Mouse (Mus musculus): ENCODE measurements around the gene Trim10.
A peak's percentile ranks its signal among the peaks of the same experiment; 100 is the strongest.

The Trim10 gene

DNA sequence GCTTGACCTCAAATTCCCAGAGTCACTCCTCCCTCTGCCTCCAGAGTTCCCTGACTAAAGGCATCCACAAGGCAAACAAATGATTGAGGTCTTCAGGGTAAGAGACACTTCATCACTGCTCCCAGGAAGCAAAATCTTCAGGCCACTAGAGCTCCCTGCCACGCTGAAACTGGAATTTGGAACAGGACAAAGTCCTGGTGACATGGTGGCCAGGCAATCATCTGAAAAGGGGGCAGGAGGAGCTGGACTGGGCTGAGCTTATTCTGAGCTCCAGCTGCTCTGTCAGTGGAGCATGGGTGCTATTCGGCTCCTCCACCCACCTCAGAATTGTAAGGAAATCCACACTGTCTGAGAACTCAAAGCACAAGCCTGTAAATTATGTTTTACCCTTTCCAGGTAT, 42.7 kb downstream of the Trim10 start:
- no peak for DNase-seq (ENCODE audit: low spot score in 2 of 2)

DNA sequence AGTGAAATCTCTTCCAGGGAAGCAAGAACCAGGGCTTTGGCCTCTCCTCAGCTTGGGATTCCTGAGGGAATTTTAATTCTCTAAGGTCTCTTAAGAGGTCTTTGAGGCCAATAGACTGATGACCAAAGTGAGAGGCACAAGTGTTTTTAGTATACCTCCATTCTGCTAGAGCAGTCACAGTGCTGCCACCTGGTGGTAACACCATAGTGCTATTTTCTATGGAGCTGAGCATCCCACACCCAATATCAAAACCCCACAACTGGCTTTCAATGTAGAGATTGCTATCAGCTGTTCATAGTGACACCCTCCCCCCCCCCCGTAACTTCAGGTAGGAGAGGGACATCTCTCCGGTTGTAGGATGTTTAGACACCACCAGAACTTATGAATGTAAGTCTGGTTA, 44.7 kb downstream of the Trim10 start:
- peak; percentile 51 to 59 for DNase-seq (ENCODE audit: low spot score in 2 of 2)

DNA sequence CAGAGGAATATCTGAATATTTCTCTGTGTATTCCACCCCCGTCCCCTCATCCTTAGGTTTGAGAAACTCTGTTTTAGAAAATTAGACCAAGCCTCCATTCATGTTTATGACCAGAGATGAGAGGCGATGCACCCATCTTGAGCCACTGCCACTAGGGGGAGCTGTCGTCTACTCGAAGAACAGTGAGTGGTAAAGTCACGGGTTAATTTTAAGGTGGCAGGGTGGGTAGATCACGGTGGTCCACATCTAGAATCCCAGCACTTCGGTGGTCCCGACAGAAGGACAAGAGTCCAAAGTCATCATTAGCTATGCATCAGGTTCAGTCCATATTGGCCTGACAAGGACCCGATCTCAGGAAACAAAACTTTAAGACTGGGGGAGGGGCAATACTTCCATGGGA, 45.7 kb downstream of the Trim10 start:
- DNase-seq (ENCODE audit: low spot score in 2 of 2), result peak in 1 of 2 experiments; percentile 31

DNA sequence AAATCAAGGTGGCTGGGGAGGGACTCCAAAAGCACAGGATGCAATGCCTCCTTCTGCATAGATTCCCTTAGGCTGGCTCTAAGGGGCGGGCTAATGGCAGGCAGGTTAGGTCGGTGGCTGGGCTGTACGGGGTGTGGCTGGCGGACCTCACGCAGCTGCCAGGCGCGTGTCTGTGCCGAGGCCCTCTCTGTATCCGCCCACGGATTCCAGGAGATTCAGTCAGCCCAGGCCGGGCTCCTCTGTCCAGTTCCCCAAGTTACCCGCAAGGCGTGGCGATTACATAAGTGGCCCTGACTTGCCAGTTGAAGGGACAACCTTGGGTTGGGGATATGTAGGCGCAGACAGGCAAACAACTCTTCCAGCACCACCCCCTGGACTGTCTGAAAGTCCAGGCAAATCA, 50.9 kb downstream of the Trim10 start:
- DNase-seq (ENCODE audit: low spot score in 2 of 2), result no peak

DNA sequence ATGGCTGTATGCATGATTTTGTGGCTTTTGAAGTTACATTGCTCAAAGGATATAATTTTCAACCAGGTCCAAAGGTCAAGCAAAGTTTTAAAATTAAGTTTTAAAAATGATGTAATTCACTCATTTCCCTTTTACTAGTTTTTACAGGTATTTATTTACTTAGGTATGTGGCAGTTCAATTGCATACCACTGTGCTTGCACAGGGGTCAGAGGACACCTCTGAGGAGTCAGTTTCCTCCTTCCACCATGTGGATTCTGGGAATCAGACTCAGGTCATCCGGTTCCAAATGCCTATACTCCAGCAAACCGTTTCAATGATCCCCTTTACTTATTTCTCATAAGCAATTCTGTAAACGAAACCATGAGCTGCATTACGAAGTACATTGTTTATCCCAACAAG, 53.3 kb downstream of the Trim10 start:
- DNase-seq (ENCODE audit: low spot score in 2 of 2), result no peak

DNA sequence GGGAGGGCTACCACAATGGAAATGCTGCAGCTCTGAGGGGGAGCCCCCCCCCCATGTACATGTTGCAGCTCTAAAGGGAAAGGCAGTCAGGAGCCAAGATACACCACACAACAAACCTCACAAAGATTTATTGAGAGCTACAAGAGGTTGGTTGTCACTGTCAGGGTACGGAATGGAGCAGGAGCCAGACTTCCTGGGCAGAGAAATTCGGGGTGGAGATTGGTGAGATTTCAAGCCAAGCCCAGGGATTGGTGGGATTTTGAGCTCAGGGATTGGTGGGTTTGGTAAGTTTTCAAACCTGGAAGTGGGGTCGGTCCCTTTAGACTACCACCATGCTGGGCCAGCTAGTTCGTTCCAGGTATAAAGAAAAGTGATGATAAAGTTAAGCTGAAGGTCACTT, 54.1 kb downstream of the Trim10 start:
- no peak for DNase-seq (ENCODE audit: low spot score in 2 of 2)

All from spleen, postnatal 36 days (tissue).